Mouse (Mus musculus): ENCODE results near the gene Atxn7l1. TPM values are rescaled to one million over a fixed set of nuclear protein-coding genes. Genes with fewer than 3 reads are reported as not detected.

Atxn7l1 gene
- polyA plus RNA-seq, 1 experiment from 2014 or later, result 12.9 TPM

DNA sequence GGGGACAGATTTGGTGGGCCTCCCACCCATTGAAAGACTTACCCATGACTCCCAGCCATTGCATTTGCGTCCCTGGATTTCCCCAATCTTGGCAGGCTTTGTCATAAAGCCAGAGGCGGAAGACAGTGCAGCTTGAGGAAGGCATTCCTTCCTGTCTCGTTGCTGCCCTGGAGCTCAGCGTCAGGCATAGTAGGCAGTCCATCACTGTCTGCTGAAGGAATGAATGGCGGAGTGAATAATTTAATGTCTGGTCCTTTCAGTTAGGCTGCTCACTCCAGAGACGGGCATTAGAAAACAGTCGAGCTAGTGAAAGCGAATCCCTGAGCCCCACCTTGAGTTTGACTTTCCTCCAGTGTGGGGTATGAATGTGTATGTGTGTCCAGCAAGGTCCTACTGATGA is 99.4 kb downstream of the Atxn7l1 start:
- H3K27me3 ChIP-seq (replicated peaks; ENCODE audit: control insufficient read depth, insufficient read depth, low read length), result no peaks in the 10 kb centered on the region
- H3K27ac ChIP-seq (ENCODE audit: low read length), result no peak overlapping the region
- peaks cover 11% of the 10 kb centered on the region for H3K4me1 ChIP-seq (ENCODE audit: control insufficient read depth, insufficient read depth, low read length)
- no peak overlapping the region for H3K9ac ChIP-seq (ENCODE audit: low read depth, low read length)
- H3K4me2 ChIP-seq (ENCODE audit: low read depth, low read length), result no peak overlapping the region
- peaks cover 5% of the 10 kb centered on the region; the same call in 1 of the 2 replicates for H3K36me3 ChIP-seq (ENCODE audit: control insufficient read depth, insufficient read depth, low read length)
- H3K4me3 ChIP-seq (ENCODE audit: low read length), result no peak overlapping the region
- 63% methylated on average over 8 of the region's 8 CpGs for WGBS
- ATAC-seq, result no peak
- H3K9me3 ChIP-seq (ENCODE audit: control insufficient read depth, low read length), result no peaks in the 10 kb centered on the region

DNA sequence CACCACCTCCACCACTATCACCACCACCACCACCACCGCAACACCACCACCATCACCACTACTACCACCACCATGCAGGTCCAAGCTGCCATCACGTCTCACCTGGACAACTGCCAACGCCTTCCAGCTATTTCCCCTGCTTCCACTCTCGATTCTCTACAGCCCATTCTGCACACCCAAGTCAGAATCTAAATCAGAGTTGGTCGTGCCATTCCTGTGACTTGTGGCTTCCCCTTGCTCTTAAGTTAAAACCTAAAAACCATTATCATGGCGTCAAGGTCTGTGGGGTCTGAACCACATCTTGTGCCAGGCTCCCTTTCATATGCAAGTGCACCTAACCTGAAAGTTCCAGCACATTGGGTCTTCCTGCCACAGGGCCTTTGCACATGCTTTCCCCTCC is 102.7 kb downstream of the Atxn7l1 start:
- no peak overlapping the region for H3K27ac ChIP-seq (ENCODE audit: low read length)
- H3K4me3 ChIP-seq (ENCODE audit: low read length), result no peak overlapping the region
- H3K36me3 ChIP-seq (ENCODE audit: control insufficient read depth, insufficient read depth, low read length), result peaks cover 5% of the 10 kb centered on the region; the same call in 1 of the 2 replicates
- WGBS, result 93% methylated on average over 6 of the region's 6 CpGs
- no peak overlapping the region for H3K4me2 ChIP-seq (ENCODE audit: low read depth, low read length)
- no peaks in the 10 kb centered on the region for H3K9me3 ChIP-seq (ENCODE audit: control insufficient read depth, low read length)
- ATAC-seq, result no peak
- H3K9ac ChIP-seq (ENCODE audit: low read depth, low read length), result no peak overlapping the region
- H3K4me1 ChIP-seq (ENCODE audit: control insufficient read depth, insufficient read depth, low read length), result peaks cover 4% of the 10 kb centered on the region; the same call in 1 of the 2 replicates
- no peaks in the 10 kb centered on the region for H3K27me3 ChIP-seq (replicated peaks; ENCODE audit: control insufficient read depth, insufficient read depth, low read length)

DNA sequence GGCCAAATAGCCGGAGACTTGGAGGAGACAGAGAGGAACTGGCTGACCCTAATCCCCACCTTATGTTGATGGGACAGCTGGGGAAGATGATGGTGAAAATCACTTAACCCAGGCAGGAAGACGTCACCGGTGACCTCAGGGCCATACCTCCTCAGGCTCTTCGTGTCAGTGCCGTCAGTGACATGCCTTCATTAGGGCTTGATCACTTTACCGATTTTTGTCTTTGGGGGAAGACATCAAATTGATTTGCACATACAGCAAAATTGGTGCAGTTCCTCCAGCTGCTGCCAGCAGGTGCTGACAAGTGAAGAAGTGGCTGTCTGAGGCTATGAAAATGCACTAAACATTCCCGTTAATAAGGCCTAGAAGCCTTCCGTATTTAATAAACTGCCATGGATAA is 103.9 kb downstream of the Atxn7l1 start:
- Histone ChIP-seq H3K4me3 (ENCODE audit: low read length) (no peak overlapping the region), H3K4me1 (ENCODE audit: control insufficient read depth, insufficient read depth, low read length) (0 out of 2 replicates have a peak, but pooled peaks cover 2% of the 10 kb centered on the region), H3K27me3 (replicated peaks; ENCODE audit: control insufficient read depth, insufficient read depth, low read length) (no peaks in the 10 kb centered on the region), H3K36me3 (ENCODE audit: control insufficient read depth, insufficient read depth, low read length) (peaks cover 5% of the 10 kb centered on the region; the same call in 1 of the 2 replicates), H3K9me3 (ENCODE audit: control insufficient read depth, low read length) (no peaks in the 10 kb centered on the region), H3K27ac (ENCODE audit: low read length) (no peak overlapping the region), H3K4me2 (ENCODE audit: low read depth, low read length) (no peak overlapping the region), H3K9ac (ENCODE audit: low read depth, low read length) (no peak overlapping the region)
- WGBS, result 81% methylated on average over 8 of the region's 8 CpGs
- no peak for ATAC-seq

DNA sequence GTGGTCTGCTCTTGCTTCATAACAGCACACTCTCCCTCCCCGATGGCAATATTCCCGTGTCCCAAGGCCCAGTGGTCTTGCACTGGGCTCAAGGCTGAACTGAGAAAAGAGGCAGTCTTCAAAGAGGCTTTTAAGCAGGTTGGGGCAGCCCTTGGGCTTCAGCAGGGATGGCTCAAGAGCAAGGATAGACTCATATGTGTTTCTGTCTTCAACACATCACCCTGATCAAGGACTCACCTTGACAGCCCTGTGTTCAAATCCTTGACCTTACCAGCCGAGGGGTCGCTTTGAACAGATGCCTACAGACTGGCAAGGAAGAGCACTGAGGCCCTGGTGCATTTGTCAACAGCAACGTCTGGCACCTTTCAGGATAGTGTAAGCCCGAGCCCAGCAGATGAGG is 105.1 kb downstream of the Atxn7l1 start:
- H3K9me3 ChIP-seq (ENCODE audit: control insufficient read depth, low read length), result no peaks in the 10 kb centered on the region
- H3K27ac ChIP-seq (ENCODE audit: low read length), result no peak overlapping the region
- H3K36me3 ChIP-seq (ENCODE audit: control insufficient read depth, insufficient read depth, low read length), result peaks cover 5% of the 10 kb centered on the region; the same call in 1 of the 2 replicates
- H3K4me2 ChIP-seq (ENCODE audit: low read depth, low read length), result no peak overlapping the region
- H3K4me1 ChIP-seq (ENCODE audit: control insufficient read depth, insufficient read depth, low read length), result 0 out of 2 replicates have a peak, but pooled peaks cover 2% of the 10 kb centered on the region
- no peak overlapping the region for H3K9ac ChIP-seq (ENCODE audit: low read depth, low read length)
- no peak for ATAC-seq
- 74% methylated on average over 6 of the region's 6 CpGs for WGBS
- H3K27me3 ChIP-seq (replicated peaks; ENCODE audit: control insufficient read depth, insufficient read depth, low read length), result no peaks in the 10 kb centered on the region
- H3K4me3 ChIP-seq (ENCODE audit: low read length), result no peak overlapping the region

DNA sequence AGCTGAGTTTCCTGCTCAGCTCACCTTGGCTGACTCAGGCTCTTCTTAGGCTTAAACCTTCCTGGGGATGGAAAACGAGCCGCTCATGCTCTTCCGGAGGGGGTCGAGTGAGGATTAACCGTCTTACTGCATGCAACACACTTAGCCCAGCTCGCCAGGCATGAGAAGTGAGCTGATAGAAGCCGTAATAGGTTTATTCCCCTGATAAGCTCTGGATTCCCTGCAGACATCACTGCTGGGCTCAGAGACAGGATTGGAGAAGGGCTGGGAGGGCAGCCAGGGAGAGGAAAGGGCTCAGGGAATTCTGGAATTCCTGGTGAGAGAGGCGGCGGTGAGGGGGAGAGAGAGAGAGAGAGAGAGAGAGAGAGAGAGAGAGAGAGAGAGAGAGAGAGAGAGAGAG is 105.7 kb downstream of the Atxn7l1 start:
- Histone ChIP-seq H3K4me3 (ENCODE audit: low read length) (no peak overlapping the region), H3K9me3 (ENCODE audit: control insufficient read depth, low read length) (no peaks in the 10 kb centered on the region), H3K4me1 (ENCODE audit: control insufficient read depth, insufficient read depth, low read length) (0 out of 2 replicates have a peak, but pooled peaks cover 2% of the 10 kb centered on the region), H3K27ac (ENCODE audit: low read length) (no peak overlapping the region), H3K36me3 (ENCODE audit: control insufficient read depth, insufficient read depth, low read length) (peaks cover 5% of the 10 kb centered on the region; the same call in 1 of the 2 replicates), H3K27me3 (replicated peaks; ENCODE audit: control insufficient read depth, insufficient read depth, low read length) (no peaks in the 10 kb centered on the region), H3K9ac (ENCODE audit: low read depth, low read length) (no peak overlapping the region), H3K4me2 (ENCODE audit: low read depth, low read length) (no peak overlapping the region)
- WGBS, result 44% methylated on average over 9 of the region's 9 CpGs
- ATAC-seq, result no peak

DNA sequence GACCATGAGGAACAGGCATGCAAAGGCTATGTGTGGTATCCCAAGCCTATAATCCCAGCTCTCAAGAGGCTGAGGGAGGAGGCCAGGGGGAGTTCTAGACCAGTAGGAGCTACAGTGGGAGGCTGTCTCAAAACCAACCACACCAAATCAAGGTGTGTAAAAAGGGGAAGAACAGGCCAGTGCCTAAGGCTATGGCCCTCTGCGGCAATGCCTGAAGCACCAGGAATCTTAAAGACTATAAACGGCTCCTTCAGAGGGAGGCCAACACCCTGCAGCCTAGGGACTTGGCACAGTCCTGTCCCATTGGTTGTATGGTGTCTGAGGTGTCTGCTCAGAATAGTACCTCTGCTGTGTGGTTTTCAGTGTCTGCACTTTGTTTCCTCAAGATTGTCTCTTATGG is 107.8 kb downstream of the Atxn7l1 start:
- no peak overlapping the region for H3K27ac ChIP-seq (ENCODE audit: low read length)
- 0 out of 2 replicates have a peak, but pooled peaks cover 2% of the 10 kb centered on the region for H3K4me1 ChIP-seq (ENCODE audit: control insufficient read depth, insufficient read depth, low read length)
- no peak overlapping the region for H3K4me2 ChIP-seq (ENCODE audit: low read depth, low read length)
- ATAC-seq, result no peak
- no peak overlapping the region for H3K9ac ChIP-seq (ENCODE audit: low read depth, low read length)
- no peaks in the 10 kb centered on the region for H3K9me3 ChIP-seq (ENCODE audit: control insufficient read depth, low read length)
- H3K4me3 ChIP-seq (ENCODE audit: low read length), result no peak overlapping the region
- no peaks in the 10 kb centered on the region for H3K27me3 ChIP-seq (replicated peaks; ENCODE audit: control insufficient read depth, insufficient read depth, low read length)
- 72% methylated on average over 2 of the region's 2 CpGs for WGBS
- peaks cover 2% of the 10 kb centered on the region; the same call in 1 of the 2 replicates for H3K36me3 ChIP-seq (ENCODE audit: control insufficient read depth, insufficient read depth, low read length)

DNA sequence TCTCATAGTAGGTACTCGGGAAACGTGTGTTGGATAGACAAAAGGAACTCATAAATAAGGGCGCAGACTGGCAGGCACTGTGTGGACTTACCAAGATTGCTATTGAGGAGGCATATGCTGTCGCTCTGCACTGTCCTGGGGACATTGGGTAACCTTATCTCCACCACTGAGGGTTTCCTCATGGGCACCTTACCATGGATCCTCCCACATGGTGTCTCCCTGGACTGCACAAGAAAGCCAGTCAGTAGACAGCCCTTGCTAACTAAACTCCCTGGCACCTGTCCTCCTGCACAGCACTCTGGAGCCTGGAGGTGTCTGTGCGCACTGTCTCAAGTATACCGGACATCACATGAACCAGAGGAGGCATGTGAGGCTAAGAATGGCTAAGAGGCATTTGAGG is 108.9 kb downstream of the Atxn7l1 start:
- ATAC-seq, result no peak
- no peaks in the 10 kb centered on the region for H3K36me3 ChIP-seq (ENCODE audit: control insufficient read depth, insufficient read depth, low read length)

DNA sequence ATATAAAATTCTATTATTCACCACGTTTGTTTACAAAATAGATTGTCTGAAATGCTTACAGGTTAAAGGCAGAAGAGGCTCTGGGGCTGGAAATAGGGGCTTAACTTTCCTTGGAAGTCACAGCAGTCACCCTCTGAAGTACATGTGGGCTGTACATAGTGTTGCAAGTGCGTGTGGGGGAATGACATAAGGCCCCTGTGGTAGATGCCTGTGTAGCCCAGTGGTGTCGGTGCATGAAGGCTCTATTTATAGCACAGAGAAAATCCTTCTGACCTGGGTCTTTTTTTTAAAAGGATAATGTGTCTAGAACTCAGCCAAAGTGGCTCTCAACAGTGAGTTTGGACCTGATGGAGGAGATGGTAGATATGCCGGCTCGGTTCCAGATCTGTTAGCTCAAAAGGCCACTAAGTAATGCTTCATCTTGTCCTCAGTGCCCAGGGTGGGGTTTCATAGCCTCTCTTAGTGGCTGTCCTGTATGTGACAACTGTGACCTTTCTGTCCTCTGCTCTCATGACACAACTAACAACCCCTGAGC is 111.6 kb downstream of the Atxn7l1 start:
- no peak for ATAC-seq
- no peaks in the 10 kb centered on the region for H3K36me3 ChIP-seq (ENCODE audit: control insufficient read depth, insufficient read depth, low read length)
- H3K4me2 ChIP-seq (ENCODE audit: low read depth, low read length), result no peak overlapping the region
- no peaks in the 10 kb centered on the region for H3K9me3 ChIP-seq (ENCODE audit: control insufficient read depth, low read length)
- no peak overlapping the region for H3K27ac ChIP-seq (ENCODE audit: low read length)
- H3K9ac ChIP-seq (ENCODE audit: low read depth, low read length), result no peak overlapping the region
- no peak overlapping the region for H3K4me3 ChIP-seq (ENCODE audit: low read length)
- 88% methylated on average over 5 of the region's 5 CpGs for WGBS
- H3K27me3 ChIP-seq (replicated peaks; ENCODE audit: control insufficient read depth, insufficient read depth, low read length), result no peaks in the 10 kb centered on the region
- H3K4me1 ChIP-seq (ENCODE audit: control insufficient read depth, insufficient read depth, low read length), result 0 out of 2 replicates have a peak, but pooled peaks cover 6% of the 10 kb centered on the region

More for the DNA sequence above, 108.9 kb downstream of the Atxn7l1 start:
- Histone ChIP-seq H3K27ac (ENCODE audit: low read length) (no peak overlapping the region), H3K4me2 (ENCODE audit: low read depth, low read length) (no peak overlapping the region), H3K9ac (ENCODE audit: low read depth, low read length) (no peak overlapping the region), H3K4me3 (ENCODE audit: low read length) (no peak overlapping the region), H3K9me3 (ENCODE audit: control insufficient read depth, low read length) (no peaks in the 10 kb centered on the region), H3K4me1 (ENCODE audit: control insufficient read depth, insufficient read depth, low read length) (0 out of 2 replicates have a peak, but pooled peaks cover 6% of the 10 kb centered on the region), H3K27me3 (replicated peaks; ENCODE audit: control insufficient read depth, insufficient read depth, low read length) (no peaks in the 10 kb centered on the region)
- WGBS, result 95% methylated on average over 6 of the region's 6 CpGs

DNA sequence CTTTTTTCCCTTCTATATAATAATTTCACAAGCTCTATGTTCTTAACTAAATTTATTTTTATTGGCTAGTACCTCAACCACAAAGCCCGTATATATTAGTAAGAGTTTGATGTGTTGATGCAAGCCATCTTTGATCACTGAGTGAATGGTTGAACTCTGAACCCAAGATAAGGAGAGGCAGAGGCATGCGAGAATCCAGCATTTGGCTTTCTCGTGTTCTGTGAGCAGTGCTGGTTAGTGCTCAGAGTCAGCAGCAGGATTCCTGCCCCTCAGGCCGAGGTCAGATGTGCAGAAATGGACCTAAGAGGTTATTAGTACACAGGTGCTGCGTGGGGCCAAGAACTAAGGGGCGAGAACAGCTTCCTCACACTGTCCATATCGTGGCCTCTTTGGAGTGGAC is 113.1 kb downstream of the Atxn7l1 start:
- Histone ChIP-seq H3K27me3 (replicated peaks; ENCODE audit: control insufficient read depth, insufficient read depth, low read length) (no peaks in the 10 kb centered on the region), H3K9ac (ENCODE audit: low read depth, low read length) (no peak overlapping the region), H3K27ac (ENCODE audit: low read length) (no peak overlapping the region), H3K9me3 (ENCODE audit: control insufficient read depth, low read length) (no peaks in the 10 kb centered on the region), H3K4me2 (ENCODE audit: low read depth, low read length) (no peak overlapping the region), H3K36me3 (ENCODE audit: control insufficient read depth, insufficient read depth, low read length) (no peaks in the 10 kb centered on the region), H3K4me3 (ENCODE audit: low read length) (no peak overlapping the region), H3K4me1 (ENCODE audit: control insufficient read depth, insufficient read depth, low read length) (0 out of 2 replicates have a peak, but pooled peaks cover 4% of the 10 kb centered on the region)
- peak; percentile 69 for ATAC-seq
- 71% methylated on average over 7 of the region's 7 CpGs for WGBS

DNA sequence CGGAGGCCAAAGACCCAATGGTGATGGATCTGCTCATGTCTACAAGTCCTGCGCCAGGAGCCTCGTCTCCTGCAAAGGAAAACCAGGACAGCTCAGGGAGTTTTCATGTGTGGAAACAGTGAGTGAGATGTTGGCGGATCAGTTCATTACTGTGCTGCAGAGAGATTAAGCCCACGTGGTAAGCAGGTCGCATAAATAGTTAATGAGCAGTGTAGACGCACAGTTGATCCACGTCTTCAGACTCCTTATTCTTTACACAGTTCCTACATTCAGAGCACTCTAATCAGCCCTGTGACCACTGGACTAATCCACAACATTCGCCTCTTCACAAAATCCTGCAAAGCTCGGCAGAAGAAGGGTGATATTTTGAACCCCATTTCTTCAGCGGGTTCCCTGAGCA is 118.4 kb downstream of the Atxn7l1 start:
- no peaks in the 10 kb centered on the region for H3K9me3 ChIP-seq (ENCODE audit: control insufficient read depth, low read length)
- no peaks in the 10 kb centered on the region for H3K27me3 ChIP-seq (replicated peaks; ENCODE audit: control insufficient read depth, insufficient read depth, low read length)
- no peak for ATAC-seq
- H3K27ac ChIP-seq (ENCODE audit: low read length), result no peak overlapping the region
- 90% methylated on average over 11 of the region's 11 CpGs for WGBS
- H3K4me3 ChIP-seq (ENCODE audit: low read length), result no peak overlapping the region
- no peak overlapping the region for H3K4me2 ChIP-seq (ENCODE audit: low read depth, low read length)
- no peak overlapping the region for H3K9ac ChIP-seq (ENCODE audit: low read depth, low read length)
- H3K4me1 ChIP-seq (ENCODE audit: control insufficient read depth, insufficient read depth, low read length), result 0 out of 2 replicates have a peak, but pooled peaks cover under 1% of the 10 kb centered on the region
- H3K36me3 ChIP-seq (ENCODE audit: control insufficient read depth, insufficient read depth, low read length), result no peaks in the 10 kb centered on the region
